Mouse (Mus musculus): ENCODE measurements around the gene Gclm.
A peak's percentile ranks its signal among the peaks of the same experiment; 100 is the strongest.
"Not testable (repeated sequence)": the region's sequence is repeated elsewhere in the genome, so short reads cannot be mapped to it uniquely, and the experiment has no call there.

Gene Gclm

DNA sequence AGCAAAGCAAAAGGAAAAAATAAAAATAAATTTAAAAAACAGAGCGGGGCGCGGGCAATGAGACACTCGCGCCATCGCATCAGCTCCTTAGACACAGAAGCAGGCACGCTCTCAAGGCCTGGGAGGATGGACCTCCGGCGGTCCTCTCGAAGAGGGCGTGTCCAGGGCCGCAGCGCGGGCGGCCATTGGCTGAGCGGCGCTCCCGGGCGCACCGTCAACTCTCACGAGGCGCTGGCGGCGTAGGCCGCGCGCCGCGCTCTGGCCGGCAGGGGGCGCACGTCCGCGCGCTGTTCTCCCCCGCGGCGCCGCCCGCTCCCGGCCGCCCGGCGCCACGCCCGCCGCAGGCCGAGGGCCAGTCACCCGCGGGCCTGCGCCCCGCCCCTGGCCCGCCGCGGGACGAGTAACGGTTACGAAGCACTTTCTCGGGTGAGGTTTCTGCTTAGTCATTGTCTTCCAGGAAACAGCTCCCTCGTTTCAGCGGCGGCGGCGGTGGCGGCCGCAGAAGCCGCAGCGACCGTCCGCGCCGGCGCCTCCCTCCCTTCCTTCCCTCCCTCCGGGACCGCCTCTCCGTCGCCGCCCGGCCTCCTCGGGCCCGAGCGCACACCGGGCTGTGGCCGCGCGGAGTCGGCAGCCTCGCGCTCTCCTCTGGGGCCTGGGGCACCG lies at the start of gene Gclm:
Gclm (plus strand) TSS at position 343 of the 663 bp plus-strand sequence.
- peak; percentile 94 for DNase-seq (ENCODE audit: low spot score)

DNA sequence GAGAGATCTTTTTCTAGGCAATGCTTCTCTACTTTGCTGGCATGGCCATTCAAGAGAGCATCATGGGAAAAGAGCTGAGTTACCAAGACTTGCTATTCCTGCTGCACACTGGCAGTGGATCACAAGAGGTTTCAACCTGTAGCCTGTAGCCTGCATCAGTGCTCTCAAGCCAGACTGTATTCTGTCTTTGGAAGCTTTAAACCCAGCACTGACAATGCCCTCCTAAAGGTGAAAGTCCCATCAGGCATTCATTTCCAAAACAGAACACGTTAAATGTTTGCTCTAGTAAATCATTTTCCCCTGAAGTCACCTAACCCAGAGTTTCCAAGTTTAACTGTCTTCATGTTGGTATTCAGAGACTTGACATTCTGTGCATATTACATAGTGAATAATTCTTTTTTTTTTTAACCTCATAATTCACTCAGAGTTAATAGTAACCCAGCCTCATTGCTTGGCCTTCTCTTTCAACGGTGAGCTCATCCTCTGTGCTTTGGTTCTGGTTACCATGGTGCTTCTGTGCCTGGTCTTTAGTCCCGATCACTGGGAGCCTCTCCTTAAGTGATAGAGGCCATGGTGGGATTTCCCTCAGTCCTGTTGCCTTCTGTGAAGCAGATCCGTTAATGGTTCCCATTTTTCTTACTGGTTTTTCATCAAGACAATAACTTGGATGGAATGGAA lies 48.6 kb upstream of the Gclm start:
- no peak for DNase-seq (ENCODE audit: low spot score)

DNA sequence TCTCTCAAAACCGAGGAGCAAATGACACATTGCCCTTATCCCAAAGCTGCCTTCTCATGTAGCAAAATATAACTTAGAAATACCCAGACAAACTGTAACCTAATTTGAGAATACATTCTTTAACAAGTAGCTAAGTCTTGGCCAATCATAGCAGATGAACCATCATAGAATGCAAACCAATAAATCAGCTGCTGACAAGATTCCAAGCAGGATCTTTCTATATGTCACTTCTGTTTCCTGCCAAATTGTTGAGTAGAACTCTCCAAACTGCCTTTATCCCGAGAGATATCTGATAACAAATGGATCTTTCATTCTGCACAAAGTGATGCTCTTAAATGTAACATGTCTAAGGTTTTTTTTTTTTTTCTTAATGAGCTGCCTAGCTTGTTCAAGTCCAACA lies 46.8 kb upstream of the Gclm start:
- no peak for DNase-seq (ENCODE audit: low spot score)

DNA sequence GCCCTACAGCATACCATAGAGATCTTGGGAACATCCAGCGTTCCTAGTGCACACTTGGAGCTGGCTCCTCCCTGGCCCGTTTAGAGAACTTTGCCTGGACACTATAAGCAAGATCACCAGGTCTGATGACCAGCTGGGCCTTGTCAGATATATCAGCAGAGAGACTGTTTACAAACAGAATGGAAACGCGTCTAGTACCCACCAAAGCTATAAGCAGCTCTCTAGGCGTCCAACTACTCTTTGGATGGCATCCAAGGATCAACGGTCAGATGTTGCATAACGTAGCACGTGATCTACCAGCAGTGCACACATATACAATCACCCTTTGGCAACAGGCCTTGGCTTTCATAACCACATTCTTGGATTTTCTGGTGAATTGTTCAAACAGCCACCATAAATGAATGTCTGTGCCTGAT lies 46.4 kb upstream of the Gclm start:
- DNase-seq (ENCODE audit: low spot score): no peak

DNA sequence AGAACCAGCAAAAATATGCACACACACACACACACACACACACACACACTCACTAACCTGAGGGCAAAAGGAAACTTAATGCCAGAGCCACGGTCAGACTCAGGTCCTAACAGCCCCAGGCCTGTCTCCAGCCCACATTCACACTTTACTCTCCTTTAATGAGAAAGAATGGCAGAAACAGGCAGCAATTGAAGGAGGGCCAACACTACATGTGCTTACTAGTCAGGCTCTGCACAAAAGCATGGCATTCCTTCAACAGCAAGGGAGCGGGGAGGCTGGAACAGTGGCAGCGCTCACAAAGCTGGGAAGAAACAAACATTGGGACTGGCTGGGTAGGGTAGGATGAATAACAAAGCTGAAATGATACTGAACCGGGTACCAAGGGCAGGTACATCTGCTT lies 45.8 kb upstream of the Gclm start:
- DNase-seq (ENCODE audit: low spot score): no peak

DNA sequence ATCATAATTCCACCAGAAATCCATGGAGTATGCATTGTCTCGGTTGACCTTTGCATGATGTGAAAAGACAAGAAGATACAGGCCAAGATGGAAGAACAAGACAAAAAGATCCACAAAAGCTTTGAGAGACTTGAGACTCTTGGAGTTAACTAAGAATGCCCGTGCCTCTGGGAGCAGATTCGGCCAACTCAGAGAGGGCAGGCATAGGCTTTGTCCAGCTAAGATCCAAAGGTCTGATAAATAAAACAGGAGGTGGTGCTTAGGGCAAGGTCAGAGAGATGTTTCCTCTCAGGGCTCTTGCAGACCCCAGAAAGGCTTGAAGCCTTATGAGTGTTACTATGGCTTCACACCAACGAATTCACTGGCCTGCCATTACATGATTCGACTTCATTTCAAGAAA lies 45.3 kb upstream of the Gclm start:
- DNase-seq (ENCODE audit: low spot score): no peak

DNA sequence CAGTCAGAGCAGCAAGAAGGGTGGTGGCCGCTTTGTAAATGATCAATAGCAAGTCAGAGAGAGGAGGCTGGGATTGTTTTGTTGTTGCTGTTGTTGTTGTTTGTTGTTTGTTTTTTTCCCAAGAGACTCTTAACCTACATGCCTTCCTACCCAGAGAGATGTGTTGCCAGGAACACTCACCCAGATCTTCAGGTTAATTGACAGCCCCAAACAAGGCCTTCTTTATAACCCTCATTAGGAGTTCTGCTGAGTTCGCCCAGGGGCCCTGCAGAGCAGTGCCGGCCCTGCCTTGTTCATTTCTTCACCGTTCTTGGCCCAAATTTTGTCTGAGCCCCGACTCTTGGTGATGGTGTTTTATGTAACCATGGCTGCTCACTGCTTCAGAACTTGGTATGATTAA lies 44.9 kb upstream of the Gclm start:
- no peak for DNase-seq (ENCODE audit: low spot score)

DNA sequence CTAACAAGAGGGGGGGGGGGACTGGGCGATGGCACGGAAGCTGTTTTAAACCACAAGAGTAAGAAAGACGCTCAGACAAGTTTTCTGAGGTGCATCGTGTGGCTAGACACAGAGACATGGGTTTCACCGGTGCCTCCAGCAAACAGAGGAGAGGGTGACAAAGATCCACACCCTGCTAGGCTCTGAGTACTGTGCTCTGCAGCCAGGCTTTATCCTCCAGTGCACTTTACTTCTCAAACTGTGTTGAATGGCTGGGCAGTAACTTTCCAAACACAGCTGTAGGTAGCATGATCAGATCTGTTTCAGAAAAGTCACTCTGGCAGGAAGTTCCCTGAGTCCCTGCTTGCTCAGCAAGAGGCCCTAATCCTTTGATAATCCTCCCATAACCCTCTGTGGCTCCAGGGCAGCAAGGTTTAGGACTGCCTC lies 43.0 kb upstream of the Gclm start:
- no peak for DNase-seq (ENCODE audit: low spot score)

DNA sequence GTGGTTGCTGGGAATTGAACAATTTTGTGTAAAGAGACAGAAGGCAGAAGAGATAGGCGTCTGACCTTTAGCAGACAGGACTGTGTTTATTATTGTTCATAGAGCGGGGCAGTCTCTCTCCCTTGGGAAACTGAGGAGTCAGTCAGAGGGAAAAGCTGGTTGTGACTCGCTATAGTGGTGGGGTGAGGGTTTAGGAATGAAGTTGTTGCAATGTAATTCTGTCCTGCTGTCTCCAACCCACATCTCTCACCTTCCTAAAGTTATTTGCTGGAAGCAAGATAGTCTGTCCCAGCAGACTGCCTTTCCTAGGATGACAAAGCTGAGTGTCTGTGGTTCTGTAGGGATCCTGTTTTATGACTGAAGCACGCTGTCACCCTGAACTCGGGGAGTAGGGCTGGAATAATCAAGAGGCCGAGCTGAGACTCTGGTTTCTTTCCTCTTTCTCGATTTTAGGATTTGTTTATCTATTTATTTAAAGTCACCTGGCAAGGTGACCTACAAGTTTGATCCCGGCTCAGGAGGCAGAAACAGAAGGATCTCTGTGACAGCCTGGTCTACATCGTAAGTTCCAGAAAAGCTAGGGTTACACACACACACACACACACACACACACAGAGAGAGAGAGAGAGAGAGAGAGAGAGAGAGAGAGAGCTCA lies 41.6 kb upstream of the Gclm start:
- DNase-seq (ENCODE audit: low spot score): no peak

DNA sequence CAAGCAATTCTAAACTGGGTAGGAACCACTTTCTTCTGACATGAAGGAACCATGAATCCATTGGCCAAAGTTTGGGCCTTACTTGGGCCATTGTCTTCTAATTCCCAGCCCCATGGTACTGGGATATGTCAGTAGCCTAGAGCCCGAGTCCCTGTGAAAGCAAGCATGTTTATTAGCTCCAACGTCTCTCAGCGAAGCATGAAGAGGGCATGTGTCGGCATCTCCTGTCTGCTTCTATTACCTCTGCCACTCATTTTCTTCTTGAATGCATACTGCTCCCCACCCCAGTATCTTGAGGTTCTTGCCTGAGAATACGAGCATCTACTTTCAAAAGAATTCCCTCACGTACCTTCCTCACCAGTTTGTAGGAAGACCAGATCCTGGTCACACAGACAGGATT lies 39.6 kb upstream of the Gclm start:
- no peak for DNase-seq (ENCODE audit: low spot score)

DNA sequence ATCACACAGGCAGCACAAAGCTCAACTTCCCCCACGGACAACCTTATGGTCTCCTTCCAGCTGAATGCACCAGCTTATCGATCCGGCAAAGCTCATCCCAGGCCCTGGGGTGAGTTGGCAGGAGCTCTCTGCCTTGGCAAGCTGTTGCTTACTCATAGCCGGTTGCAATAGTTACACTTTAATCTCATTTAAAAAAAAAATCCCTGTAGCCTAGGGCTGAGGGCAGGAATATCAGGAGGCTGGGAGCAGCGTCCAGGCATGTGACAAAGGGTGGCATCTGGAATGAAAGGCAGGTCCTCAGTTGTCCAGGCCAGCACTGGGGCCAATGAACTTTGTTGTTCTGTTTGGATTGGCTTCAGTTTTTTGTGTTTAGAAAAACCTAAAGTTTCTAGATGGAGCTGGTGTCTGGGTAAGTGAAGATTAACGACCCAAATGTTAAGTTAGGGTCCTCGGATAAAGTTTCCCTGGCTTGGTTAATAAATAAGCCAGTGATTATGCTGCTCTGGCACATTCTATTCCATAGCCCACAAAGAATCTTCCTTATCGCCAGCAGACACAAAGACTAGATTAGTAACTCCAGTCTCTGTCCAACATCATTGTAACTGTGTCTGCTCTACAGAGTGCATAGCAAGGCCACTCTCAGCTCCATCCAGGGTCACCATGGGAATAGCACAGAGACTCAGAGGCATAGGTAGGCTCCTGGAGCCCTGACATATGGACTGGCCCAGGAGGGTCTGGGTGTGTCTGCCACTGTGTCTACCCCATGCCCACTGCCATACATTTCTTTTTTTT lies 38.9 kb upstream of the Gclm start:
- no peak for DNase-seq (ENCODE audit: low spot score)

DNA sequence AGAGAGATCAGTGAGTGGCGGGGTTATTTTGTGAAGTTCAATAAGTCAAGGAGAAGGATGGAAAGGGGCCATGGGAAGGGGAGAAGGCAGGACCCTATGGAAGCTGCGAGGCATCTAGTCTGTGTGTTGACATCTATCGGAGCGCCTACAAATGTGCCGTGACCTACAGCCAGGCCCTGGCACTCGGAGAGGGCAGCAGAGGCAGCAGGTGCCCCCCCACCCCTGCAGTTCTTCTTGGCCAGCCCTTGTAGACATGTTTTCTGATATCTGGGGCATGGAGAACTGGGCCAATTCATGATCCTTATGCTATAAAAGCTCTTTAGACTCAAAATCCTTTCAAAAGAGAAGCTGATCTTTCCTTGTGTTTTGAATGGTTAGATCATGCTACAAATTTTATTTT lies 37.6 kb upstream of the Gclm start:
- no peak for DNase-seq (ENCODE audit: low spot score)

DNA sequence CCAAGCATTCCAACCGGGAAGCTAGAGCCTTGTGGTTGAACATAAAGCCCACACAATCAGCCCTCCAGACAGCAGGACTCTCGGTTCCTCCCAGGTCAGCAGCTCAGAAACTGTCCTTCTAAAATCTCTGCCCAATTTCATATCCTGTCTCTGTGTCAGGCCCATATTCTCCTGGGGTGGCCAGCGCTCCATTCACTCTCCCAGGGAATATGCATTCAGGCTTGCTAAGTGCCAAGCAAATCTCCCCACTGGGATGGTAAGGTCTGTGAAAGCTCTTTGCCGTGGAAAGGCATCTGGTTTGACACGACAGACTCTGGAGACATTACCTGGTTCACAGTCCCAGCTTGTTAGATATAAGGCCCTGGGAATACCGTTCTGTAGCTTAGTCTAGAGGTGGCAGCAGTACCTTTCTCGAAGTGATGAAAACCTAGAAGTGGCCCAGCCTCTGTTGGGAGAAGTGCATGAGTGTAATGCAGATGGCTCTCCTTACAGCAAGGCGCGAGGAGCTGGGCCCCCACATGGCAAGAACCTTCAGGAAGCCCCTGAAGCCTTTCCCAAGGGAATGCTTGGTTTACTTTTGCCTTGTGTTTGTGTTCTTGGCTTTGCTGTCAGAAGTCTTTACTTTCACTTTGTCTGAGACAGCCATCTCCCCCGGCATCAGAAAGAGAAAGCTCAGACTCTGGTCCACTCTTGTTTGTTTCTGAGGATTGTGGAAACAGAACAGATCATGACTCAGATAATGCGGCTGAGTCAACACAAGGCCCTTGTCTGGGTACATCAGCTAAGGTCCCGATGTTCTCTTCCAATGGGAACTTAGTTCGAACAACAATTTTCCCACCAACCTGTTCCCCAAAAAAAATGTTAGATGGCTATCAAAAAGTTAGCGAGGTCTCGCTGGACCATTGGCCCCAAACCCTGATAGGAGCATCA lies 36.8 kb upstream of the Gclm start:
- no peak for DNase-seq (ENCODE audit: low spot score)

DNA sequence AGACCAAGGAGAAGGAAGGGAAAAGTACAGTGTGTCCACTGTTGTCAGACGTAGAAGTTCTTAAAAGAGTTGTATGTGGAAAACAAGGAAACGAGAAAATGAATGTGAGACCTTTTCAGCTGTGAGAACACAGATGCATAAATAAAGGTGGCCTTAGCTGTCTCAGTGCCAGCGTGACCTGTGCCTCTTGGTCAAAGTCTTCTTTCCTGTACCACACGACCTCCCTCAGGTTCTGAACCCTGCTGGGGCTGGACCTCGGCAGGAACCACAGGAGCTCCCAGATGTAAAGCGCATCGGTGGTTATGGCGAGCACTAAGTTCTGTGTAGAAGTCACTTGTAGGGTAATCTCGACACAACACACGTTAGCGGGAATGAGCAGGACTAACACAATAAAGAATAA lies 35.8 kb upstream of the Gclm start:
- DNase-seq (ENCODE audit: low spot score): no peak

DNA sequence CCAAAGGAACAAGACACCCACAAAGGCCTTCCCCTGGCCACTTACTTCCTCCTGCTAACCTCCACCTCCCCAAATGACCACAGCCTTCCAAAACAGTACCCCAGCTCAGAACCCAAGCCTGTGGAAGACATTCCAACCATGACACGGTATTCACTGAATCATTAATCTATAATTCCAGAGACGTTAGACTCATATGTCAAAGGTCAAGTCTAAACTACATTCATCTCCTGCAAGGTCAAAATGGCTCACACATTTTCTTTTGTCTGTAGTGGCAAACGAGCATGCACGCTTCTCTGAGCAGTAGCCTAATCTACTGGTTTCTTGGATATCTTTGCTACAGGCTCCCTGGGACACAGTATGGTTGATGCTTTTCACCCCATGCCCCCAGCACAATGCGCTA lies 34.9 kb upstream of the Gclm start:
- DNase-seq (ENCODE audit: low spot score): no peak

DNA sequence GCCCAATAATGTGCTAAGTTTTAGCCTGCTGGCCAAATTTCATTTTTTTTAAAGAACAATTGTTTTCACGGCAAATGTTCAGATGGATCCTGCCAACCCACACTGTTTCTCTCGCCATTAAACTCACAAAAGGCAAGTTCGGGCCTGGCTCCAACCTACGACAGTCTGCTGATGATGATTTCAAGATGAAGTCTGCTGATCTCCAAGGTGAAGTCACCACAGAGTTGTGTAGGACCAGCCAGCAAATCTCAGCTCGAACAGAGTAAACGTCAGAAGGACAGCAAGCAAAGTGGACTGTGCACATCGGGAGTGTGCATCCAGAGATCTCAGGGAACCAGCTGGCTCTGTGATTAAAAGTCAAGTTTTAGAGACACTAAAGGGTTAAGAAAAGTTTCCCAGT lies 34.5 kb upstream of the Gclm start:
- DNase-seq (ENCODE audit: low spot score): no peak

DNA sequence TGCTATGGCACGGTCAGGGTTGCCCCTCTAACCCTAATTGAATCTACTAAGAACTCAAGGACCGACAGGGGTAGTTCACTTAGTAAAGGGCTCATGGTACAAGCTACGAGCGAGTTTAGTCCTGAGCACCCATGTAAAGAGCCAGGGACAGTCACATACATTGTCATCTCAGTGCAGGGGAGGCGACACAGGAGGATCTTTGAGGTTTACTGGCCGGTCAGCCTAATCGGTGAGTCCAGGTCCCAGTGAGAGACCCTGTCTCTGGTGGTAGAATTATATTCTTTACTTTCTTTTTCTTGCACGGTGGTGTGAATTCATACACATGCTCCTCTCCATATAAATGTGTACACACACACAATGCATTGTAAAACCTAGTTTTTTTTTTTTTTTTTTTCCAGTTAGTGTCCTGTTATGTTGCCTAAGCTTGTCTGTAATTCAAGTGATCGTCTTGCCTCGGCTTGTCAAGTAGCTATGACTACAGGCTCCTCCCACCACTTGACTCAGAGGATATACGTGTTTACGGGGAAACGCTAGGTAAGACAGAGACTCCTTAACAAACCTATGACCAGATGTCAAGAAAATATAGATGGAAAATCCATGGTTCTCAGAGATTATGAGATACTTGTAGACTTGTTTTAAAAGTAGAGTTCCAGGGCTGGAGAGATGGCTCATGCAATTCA lies 33.8 kb upstream of the Gclm start:
- DNase-seq (ENCODE audit: low spot score): no peak

DNA sequence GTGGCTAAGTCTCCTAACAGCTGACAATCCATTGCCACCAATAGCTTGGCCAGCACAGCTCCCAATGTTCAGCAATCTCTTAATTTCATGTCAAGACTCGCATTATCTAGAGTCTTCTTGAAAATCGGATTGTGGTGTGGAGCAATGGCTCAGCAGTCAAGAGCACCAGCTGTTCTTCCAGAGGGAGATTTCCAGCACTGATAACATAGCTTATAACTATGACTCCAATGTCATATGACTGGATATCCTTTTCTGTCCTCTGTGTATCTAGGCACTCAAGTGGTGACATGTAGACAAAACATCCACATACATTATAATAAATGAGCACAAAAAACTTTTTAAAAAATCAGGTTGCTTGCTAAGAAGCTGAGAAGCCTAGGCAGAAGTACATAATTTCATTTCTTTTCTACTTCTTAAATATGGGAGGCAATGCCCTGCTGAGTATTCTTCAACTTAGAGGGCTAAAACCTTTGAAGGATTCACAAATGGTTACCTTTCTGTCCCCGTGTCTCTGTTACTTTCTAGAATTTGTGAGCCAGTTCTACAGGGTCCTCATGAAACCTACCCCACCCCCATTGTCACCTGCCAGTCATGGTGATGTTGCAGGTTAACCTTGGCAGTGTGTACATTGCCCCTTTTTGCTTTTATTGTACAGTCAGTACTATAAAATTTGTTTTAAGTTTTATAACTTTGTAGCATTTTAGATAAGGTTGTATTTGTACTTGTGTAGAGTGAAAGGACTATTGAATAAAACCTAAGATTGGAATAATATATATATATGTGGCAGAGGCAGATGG lies 23.9 kb upstream of the Gclm start:
- no peak for DNase-seq (ENCODE audit: low spot score)

DNA sequence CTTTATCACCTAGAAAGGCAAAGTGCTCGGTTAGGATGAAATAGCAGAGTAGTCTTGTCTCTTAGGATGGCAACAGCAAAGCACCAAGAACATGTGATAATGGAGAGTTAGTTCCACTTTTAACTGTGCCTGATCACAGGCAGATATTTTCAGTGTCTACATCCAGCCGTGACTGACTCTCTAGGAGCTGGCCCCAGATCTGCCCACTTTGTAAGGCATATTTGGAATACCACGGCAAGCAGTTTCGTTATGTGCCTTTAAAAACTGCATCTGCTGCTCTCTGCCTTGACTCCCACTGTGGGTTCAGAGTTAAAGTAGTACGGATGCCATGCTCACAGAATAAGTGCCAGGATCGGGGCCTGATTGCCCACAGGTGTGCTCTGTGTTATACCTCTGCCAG lies 18.4 kb upstream of the Gclm start:
- DNase-seq (ENCODE audit: low spot score): not testable (repeated sequence)

DNA sequence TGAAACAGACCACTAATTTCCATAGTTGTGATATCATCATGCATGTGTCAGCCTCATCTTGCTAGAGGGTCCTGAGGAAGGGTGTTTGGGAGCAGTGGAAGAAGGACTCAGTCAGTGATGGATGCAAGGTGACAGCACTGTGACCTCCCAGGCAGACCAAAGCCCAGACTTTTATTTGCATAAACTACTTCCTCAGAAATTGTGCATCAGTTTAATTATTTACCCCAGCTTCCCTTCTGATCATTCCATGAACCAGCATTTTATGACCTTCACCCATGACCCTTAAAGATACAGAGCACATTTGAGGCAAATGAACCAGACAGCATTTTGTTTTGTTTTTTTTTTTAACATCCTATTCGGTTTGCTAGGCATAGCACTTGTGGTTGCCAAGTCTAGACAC lies 9.6 kb upstream of the Gclm start:
- DNase-seq (ENCODE audit: low spot score): no peak

Measured in layer of hippocampus, adult 11-12 months (tissue).